Mouse (Mus musculus) liver, embryonic 16.5 days (tissue): ENCODE results near the gene Zfp691. TPM values are rescaled to one million over a fixed set of nuclear protein-coding genes. Genes with fewer than 3 reads are reported as not detected.

Experiments
- ATAC-seq: fragments of 200-750 bp; cut with Nextera tagmentation; 2 replicates; pipeline ENCODE4 v1.8.0; 2017; ENCODE audit warnings: low read depth, mild to moderate bottlenecking, moderate number of reproducible peaks, moderate library complexity
- H3K27ac ChIP-seq: fragments of 300-500 bp; sonication (generic); 2 replicates; pipeline ENCODE4 v1.5.1; 2014; ENCODE audit warnings: mild to moderate bottlenecking, low read length
- H3K27me3 ChIP-seq: fragments of 300-500 bp; sonication (generic); 2 replicates; pipeline ENCODE4 v1.6.1; 2014; ENCODE audit warnings: low read depth, low read length, mixed read lengths; ENCODE audit not compliant: control insufficient read depth, insufficient read depth
- H3K36me3 ChIP-seq: fragments of 300-500 bp; sonication (generic); 2 replicates; pipeline ENCODE4 v1.6.1; 2014; ENCODE audit warnings: mild to moderate bottlenecking; ENCODE audit not compliant: control insufficient read depth, insufficient read depth
- H3K4me1 ChIP-seq: fragments of 300-500 bp; sonication (generic); 2 replicates; pipeline ENCODE4 v1.6.1; 2014; ENCODE audit warnings: low read depth, low read length, mixed read lengths; ENCODE audit not compliant: control insufficient read depth
- H3K4me2 ChIP-seq: fragments of 300-500 bp; sonication (generic); 2 replicates; pipeline ENCODE4 v1.6.1; 2014; ENCODE audit warnings: low read depth, low read length, mixed read lengths
- H3K4me3 ChIP-seq: fragments of 300-500 bp; sonication (generic); 2 replicates; pipeline ENCODE4 v1.5.1; 2014; ENCODE audit warnings: low read depth, mild to moderate bottlenecking, low read length
- H3K9ac ChIP-seq: fragments of 300-500 bp; sonication (generic); 2 replicates; pipeline ENCODE4 v1.6.1; 2014; ENCODE audit warnings: low read depth, low read length
- H3K9me3 ChIP-seq: fragments of 300-500 bp; sonication (generic); replicated peaks from 2 replicates; pipeline ENCODE4 v1.6.1; 2016; ENCODE audit warnings: low read length; ENCODE audit not compliant: control insufficient read depth
- WGBS: fragments of 180-500 bp; shearing (Covaris S2); extraction: QIAGEN DNeasy Blood & Tissue Kit; methylation state at CpG from one replicate; pipeline ENCODE4 v1.1.7; 2014; ENCODE audit not compliant: insufficient replicate concordance; 5-methylcytosine and 5-hydroxymethylcytosine counted together
- polyA plus RNA-seq: library from polyadenylated mRNA; unstranded; fragments of >200 nt; fragmentation: Nextera tagmentation; extraction: Ambion mirVana; gene quantifications from 2 replicates; pipeline ENCODE4 v1.2.1, GENCODE M21; 2015

Zfp691 gene
- polyA plus RNA-seq, 1 experiment from 2014 or later, result 2.1 TPM

GRCm38 (mm10) chr4:119180133-119180707 is 6.2 kb upstream of the Zfp691 start:
- Histone ChIP-seq H3K4me2 (no peak overlapping the region), H3K27me3 (no peaks in the 10 kb centered on the region), H3K27ac (no peak overlapping the region), H3K4me3 (no peak overlapping the region), H3K9ac (no peak overlapping the region), H3K36me3 (peaks cover 86% of the 10 kb centered on the region), H3K4me1 (peaks cover 15% of the 10 kb centered on the region), H3K9me3 (no peaks in the 10 kb centered on the region)
- no peak for ATAC-seq
- WGBS, result 38% methylated on average over 4 of the region's 4 CpGs

- ATAC-seq, result no peak
- Histone ChIP-seq H3K27me3 (no peaks in the 10 kb centered on the region), H3K9ac (no peak overlapping the region), H3K9me3 (no peaks in the 10 kb centered on the region), H3K4me3 (no peak overlapping the region), H3K27ac (no peak overlapping the region), H3K4me2 (no peak overlapping the region), H3K4me1 (peaks cover 5% of the 10 kb centered on the region), H3K36me3 (peaks cover 67% of the 10 kb centered on the region)
- WGBS, result 64% methylated on average over 18 of the region's 18 CpGs
These were observed 4.3 kb upstream of the Zfp691 start for GRCm38 (mm10) chr4:119178331-119178730.

GRCm38 (mm10) chr4:119177702-119178101 is 3.7 kb upstream of the Zfp691 start:
- Histone ChIP-seq H3K9ac (no peak overlapping the region), H3K4me2 (no peak overlapping the region), H3K27me3 (no peaks in the 10 kb centered on the region), H3K9me3 (no peaks in the 10 kb centered on the region), H3K27ac (no peak overlapping the region), H3K4me3 (no peak overlapping the region), H3K4me1 (peaks cover 11% of the 10 kb centered on the region), H3K36me3 (peaks cover 61% of the 10 kb centered on the region)
- 67% methylated on average over 5 of the region's 5 CpGs for WGBS
- no peak for ATAC-seq

- Histone ChIP-seq H3K9ac (peak overlapping the region; percentile 91), H3K36me3 (peaks cover 16% of the 10 kb centered on the region), H3K4me2 (peak overlapping the region; percentile 91), H3K27me3 (no peaks in the 10 kb centered on the region), H3K27ac (peak overlapping the region; percentile 76), H3K4me1 (peaks cover 11% of the 10 kb centered on the region), H3K9me3 (no peaks in the 10 kb centered on the region), H3K4me3 (peak overlapping the region; percentile 81)
- 24% methylated on average over 18 of the region's 18 CpGs for WGBS
- ATAC-seq, result no peak
These were observed 910 bp downstream of the Zfp691 start for GRCm38 (mm10) chr4:119172919-119173650.

- no peaks in the 10 kb centered on the region for H3K27me3 ChIP-seq
- H3K9me3 ChIP-seq, result no peaks in the 10 kb centered on the region
- H3K4me2 ChIP-seq, result no peak overlapping the region
- no peak overlapping the region for H3K4me3 ChIP-seq
- no peaks in the 10 kb centered on the region; the same call in 1 of the 2 replicates for H3K36me3 ChIP-seq
- no peak overlapping the region for H3K9ac ChIP-seq
- WGBS, result 3% methylated on average over 4 of the region's 4 CpGs
- no peak for ATAC-seq
- no peak overlapping the region for H3K27ac ChIP-seq
- H3K4me1 ChIP-seq, result peaks cover 3% of the 10 kb centered on the region
These were observed 6.3 kb downstream of the Zfp691 start for GRCm38 (mm10) chr4:119167663-119168062.

- H3K27me3 ChIP-seq, result no peaks in the 10 kb centered on the region
- H3K4me1 ChIP-seq, result no peaks in the 10 kb centered on the region; the same call in 1 of the 2 replicates
- no peak overlapping the region for H3K4me2 ChIP-seq
- no peak overlapping the region for H3K9ac ChIP-seq
- no peak for ATAC-seq
- H3K36me3 ChIP-seq, result no peaks in the 10 kb centered on the region; the same call in 1 of the 2 replicates
- no peaks in the 10 kb centered on the region for H3K9me3 ChIP-seq
- 64% methylated on average over 4 of the region's 4 CpGs for WGBS
- H3K27ac ChIP-seq, result no peak overlapping the region
- H3K4me3 ChIP-seq, result no peak overlapping the region
These were observed 6.9 kb downstream of the Zfp691 start for GRCm38 (mm10) chr4:119167068-119167467.

- Histone ChIP-seq H3K4me2 (no peak overlapping the region), H3K27ac (no peak overlapping the region), H3K9me3 (no peaks in the 10 kb centered on the region), H3K9ac (no peak overlapping the region), H3K36me3 (no peaks in the 10 kb centered on the region; the same call in 1 of the 2 replicates), H3K4me3 (no peak overlapping the region), H3K27me3 (no peaks in the 10 kb centered on the region), H3K4me1 (no peaks in the 10 kb centered on the region; the same call in 1 of the 2 replicates)
- no peak for ATAC-seq
- 27% methylated on average over 7 of the region's 7 CpGs for WGBS
These were observed 8.1 kb downstream of the Zfp691 start for GRCm38 (mm10) chr4:119165916-119166315.

GRCm38 (mm10) chr4:119162990-119163389 is 11.0 kb downstream of the Zfp691 start:
- Histone ChIP-seq H3K4me3 (no peak overlapping the region), H3K36me3 (no peaks in the 10 kb centered on the region), H3K27me3 (no peaks in the 10 kb centered on the region), H3K4me2 (no peak overlapping the region), H3K9me3 (no peaks in the 10 kb centered on the region), H3K27ac (no peak overlapping the region), H3K4me1 (no peaks in the 10 kb centered on the region; the same call in 1 of the 2 replicates), H3K9ac (no peak overlapping the region)
- WGBS, result 58% methylated on average over 4 of the region's 4 CpGs
- no peak for ATAC-seq

- no peak overlapping the region for H3K4me3 ChIP-seq
- H3K9ac ChIP-seq, result no peak overlapping the region
- no peak overlapping the region for H3K27ac ChIP-seq
- 60% methylated on average over 3 of the region's 3 CpGs for WGBS
- no peaks in the 10 kb centered on the region for H3K9me3 ChIP-seq
- no peak overlapping the region for H3K4me2 ChIP-seq
- H3K36me3 ChIP-seq, result no peaks in the 10 kb centered on the region
- H3K27me3 ChIP-seq, result no peaks in the 10 kb centered on the region
- no peaks in the 10 kb centered on the region for H3K4me1 ChIP-seq
- ATAC-seq, result no peak
These were observed 12.6 kb downstream of the Zfp691 start for GRCm38 (mm10) chr4:119161358-119161757.
